Comparison of ENCODE assay signal across 9 mouse cellular contexts in genomic region chr8:125133685-125134114, GRCm38 (mm10).
DNase-seq lines count a peak whose midpoint lies in the region; ATAC-seq and TF ChIP-seq lines count a peak whose summit lies in the region.
"Had no signal": no experiment of that assay in that cellular context is flagged by ENCODE, and none has a peak within 500 bp of the region (broad histone marks: within the 10 kb centered on the region; RNA-seq: fewer than 3 reads in every experiment).

No protein-coding gene starts in this region.

- intact Hi-C loops in left cerebral cortex, postnatal 4 days (cut with DNase I) = no loop called here

- H3K4me2 ChIP-seq in lung, postnatal 0 days (replicated peaks; ENCODE audit: low read depth, low read length) = no peak overlapping the region
- H3K4me2 ChIP-seq in hindbrain, embryonic 16.5 days (ENCODE audit: low read length) = no peak overlapping the region

- no peaks in the 10 kb centered on the region for H3K4me1 ChIP-seq in lung, postnatal 0 days (ENCODE audit: insufficient read depth, low read depth, low read length)
- H3K4me1 ChIP-seq in hindbrain, embryonic 16.5 days (ENCODE audit: control insufficient read depth, insufficient read depth, low read depth, low read length) = peaks cover 10% of the 10 kb centered on the region
- H3K4me1 ChIP-seq: megakaryocyte, embryonic 14.5 days had no signal

- peak; percentile 13 for DNase-seq in left cerebral cortex, adult 11 months (ENCODE audit: low spot score)
- no peak for DNase-seq in left cerebral cortex, postnatal 4 days
- DNase-seq in fat pad, adult 2 months (ENCODE audit: extremely low read depth, low read depth, low spot score) = peak; percentile 50
- DNase-seq in kidney, postnatal 4 days = peak; percentile 53 to 61
- peak; percentile 55 for DNase-seq in lung, postnatal 0 days (ENCODE audit: low spot score)
- no peak for DNase-seq in cerebellum, adult 11-12 months
- DNase-seq in embryo, embryonic 11 days = no peak

- WGBS in lung, postnatal 0 days = 36% methylated on average over 10 of the region's 11 CpGs
- WGBS in hindbrain, embryonic 16.5 days = 69% methylated on average over 11 of the region's 11 CpGs

- no peaks in the 10 kb centered on the region for H3K36me3 ChIP-seq in lung, postnatal 0 days (ENCODE audit: insufficient read depth, low read length)
- no peaks in the 10 kb centered on the region for H3K36me3 ChIP-seq in hindbrain, embryonic 16.5 days (ENCODE audit: control insufficient read depth, insufficient read depth, low read length)

- H3K4me3 ChIP-seq in lung, postnatal 0 days (ENCODE audit: low read depth, low read length) = no peak overlapping the region
- no peak overlapping the region for H3K4me3 ChIP-seq in hindbrain, embryonic 16.5 days (ENCODE audit: low read length)
- H3K4me3 ChIP-seq: megakaryocyte, embryonic 14.5 days had no signal

- TF ChIP-seq CTCF in lung, postnatal 0 days (IDR thresholded peaks at IDR 0.05) = no peak

- H3K27ac ChIP-seq in lung, postnatal 0 days (ENCODE audit: low read length) = no peak overlapping the region
- H3K27ac ChIP-seq in hindbrain, embryonic 16.5 days (ENCODE audit: low read depth, low read length) = no peak overlapping the region

- H3K27me3 ChIP-seq in lung, postnatal 0 days (replicated peaks; ENCODE audit: insufficient read depth, low read length) = no peaks in the 10 kb centered on the region; the same call in 1 of the 2 replicates
- no peaks in the 10 kb centered on the region; the same call in none of the 2 replicates for H3K27me3 ChIP-seq in hindbrain, embryonic 16.5 days (replicated peaks; ENCODE audit: control insufficient read depth, insufficient read depth, low read length)

- H3K9me3 ChIP-seq in lung, postnatal 0 days (ENCODE audit: low read length) = no peaks in the 10 kb centered on the region
- no peaks in the 10 kb centered on the region for H3K9me3 ChIP-seq in hindbrain, embryonic 16.5 days (ENCODE audit: control insufficient read depth, low read length)
- H3K9me3 ChIP-seq: megakaryocyte, embryonic 14.5 days had no signal

- H3K9ac ChIP-seq in lung, postnatal 0 days (replicated peaks; ENCODE audit: low read depth) = no peak overlapping the region
- no peak overlapping the region for H3K9ac ChIP-seq in hindbrain, embryonic 16.5 days (ENCODE audit: low read depth, low read length)

- ATAC-seq in lung, postnatal 0 days = peak; percentile 76
- ATAC-seq in hindbrain, embryonic 16.5 days = no peak

- peak; percentile 98 for TF ChIP-seq EP300 in lung, postnatal 0 days (IDR thresholded peaks at IDR 0.05)

Comparison
In these comparisons a context has a peak if more than half of its experiments do, and no peak if none do; other contexts are left out.
1. DNase-seq: peak in left cerebral cortex, adult 11 months (single experiment), fat pad, adult 2 months (single experiment), kidney, postnatal 4 days (2 of 2) and lung, postnatal 0 days (single experiment); none in left cerebral cortex, postnatal 4 days (single experiment), cerebellum, adult 11-12 months (single experiment) and embryo, embryonic 11 days (single experiment).